Mouse (Mus musculus): Measurements from ENCODE around the gene Pmel. TPM values are rescaled to one million over a fixed set of nuclear protein-coding genes. Genes with fewer than 3 reads are reported as not detected.

The Pmel gene
- total and polyA plus RNA-seq, 3 experiments, result 5.3 to 9.4 (median 7.1) TPM

DNA sequence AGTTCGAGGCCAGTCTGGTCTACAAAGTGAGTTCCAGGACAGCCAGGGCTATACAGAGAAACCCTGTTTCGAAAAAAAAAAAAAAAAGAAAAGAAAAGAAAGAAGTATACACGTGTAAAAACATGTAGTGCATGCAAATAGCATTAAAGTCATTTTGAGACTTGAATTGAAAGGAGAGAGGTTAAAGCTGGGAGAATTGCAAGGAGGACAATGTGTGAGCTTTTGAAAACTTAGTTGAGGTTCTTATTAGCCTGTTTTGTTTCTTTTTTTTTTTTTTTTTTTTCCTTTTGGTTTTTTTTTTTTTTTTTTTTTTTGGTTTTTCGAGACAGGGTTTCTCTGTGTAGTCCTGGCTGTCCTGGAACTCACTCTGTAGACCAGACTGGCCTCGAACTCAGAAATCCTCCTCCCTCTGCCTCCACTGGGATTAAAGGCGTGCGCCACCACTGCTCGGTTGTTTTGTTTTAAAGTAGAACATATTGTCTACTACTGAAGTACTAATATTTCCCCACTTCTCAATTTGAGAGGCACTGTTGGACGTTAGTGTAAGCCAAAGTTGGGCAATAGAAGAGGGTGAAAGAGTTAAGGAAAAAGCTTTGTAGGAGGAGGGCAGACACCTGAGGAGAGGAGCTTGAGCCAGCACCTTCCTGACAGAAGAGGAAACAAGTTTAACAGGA is 43.1 kb downstream of the Pmel start:
- DNase-seq (ENCODE audit: extremely low read depth), result no peak
- H3K36me3 ChIP-seq (replicated peaks in 1 of 2; ENCODE audit: control insufficient read depth in 1 of 2, insufficient read depth in 1 of 2, low read length in 1 of 2), result peaks cover 0 to 15% of the 10 kb centered on the region in 2 experiments

DNA sequence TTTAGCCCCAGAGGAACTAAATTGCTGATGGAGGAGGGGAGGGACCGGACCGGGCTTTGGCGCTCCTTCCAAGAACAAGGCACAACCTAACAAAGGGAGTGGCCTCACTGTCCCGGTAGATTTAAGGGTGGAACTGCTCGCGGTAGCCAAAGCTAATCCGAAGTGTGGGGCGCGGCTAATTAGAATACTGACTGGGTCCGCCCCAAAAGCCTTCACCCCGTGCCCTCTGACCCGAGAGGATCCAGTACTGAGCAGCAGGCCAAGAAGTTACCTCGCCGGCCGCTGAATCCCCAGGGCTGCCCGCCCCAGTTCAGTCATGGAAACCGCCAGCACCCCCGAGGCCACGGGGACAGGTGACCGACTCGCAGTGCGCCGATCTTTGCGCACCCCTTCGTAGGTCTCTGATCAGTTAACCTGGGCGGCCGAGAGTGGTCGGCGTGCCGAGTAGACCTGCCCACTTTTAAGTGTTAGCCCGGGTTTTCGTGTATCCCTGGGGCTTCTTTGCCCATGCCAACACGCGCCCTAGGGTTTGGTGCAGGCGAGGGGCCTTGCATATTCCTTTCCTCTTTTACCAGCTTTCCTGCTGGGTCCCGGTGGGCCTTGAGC is 43.8 kb downstream of the Pmel start, which contains the start of gene Pym1:
Pym1 (plus strand) TSS at position 244 of the 606 bp plus-strand sequence.
- peak; percentile 55; the same call in 1 of the 2 replicates for TF ChIP-seq TBP (conservative IDR thresholded peaks at IDR 0.05; ENCODE audit: low read depth, low read length)
- 0 out of 2 replicates have a peak, but pooled peaks have one; percentile 7 for TF ChIP-seq MXI1 (IDR thresholded peaks at IDR 0.05; ENCODE audit: low read depth, low read length)
- TF ChIP-seq HCFC1 (IDR thresholded peaks at IDR 0.05; ENCODE audit: low read depth, low read length), result peak; percentile 50; the same call in 1 of the 2 replicates
- peak; percentile 40; the same call in 1 of the 2 replicates for TF ChIP-seq NELFE (IDR thresholded peaks at IDR 0.05; ENCODE audit: low read depth, low read length)
- 0 out of 2 replicates have a peak, but pooled peaks have one; percentile 28 for TF ChIP-seq POLR2AphosphoS2 (IDR thresholded peaks at IDR 0.05; ENCODE audit: low read depth, low read length)
- TF ChIP-seq USF2 (conservative IDR thresholded peaks at IDR 0.05; ENCODE audit: low read depth, low read length), result no peak
- 0 out of 2 replicates have a peak, but pooled peaks have one; percentile 19 for TF ChIP-seq ELF1 (IDR thresholded peaks at IDR 0.05; ENCODE audit: low read depth, low read length)
- TF ChIP-seq IRF4 (IDR thresholded peaks at IDR 0.05; ENCODE audit: low read depth, low read length), result 0 out of 2 replicates have a peak, but pooled peaks have one; percentile 11
- peak; percentile 72 for TF ChIP-seq POLR2A (IDR thresholded peaks at IDR 0.05; ENCODE audit: low read depth, low read length)
- peak; percentile 29; the same call in 1 of the 2 replicates for TF ChIP-seq UBTF (IDR thresholded peaks at IDR 0.05; ENCODE audit: low read depth, low read length)
- TF ChIP-seq ZKSCAN1 (IDR thresholded peaks at IDR 0.05; ENCODE audit: borderline replicate concordance, low read depth, low read length), result no peak
- peak; percentile 56; the same call in 1 of the 2 replicates for TF ChIP-seq TCF12 (IDR thresholded peaks at IDR 0.05; ENCODE audit: low read depth, low read length)
- TF ChIP-seq SIN3A (IDR thresholded peaks at IDR 0.05; ENCODE audit: low read length), result peak; percentile 15
- no peak for TF ChIP-seq CTCF (conservative IDR thresholded peaks at IDR 0.05 in 1 of 2, IDR thresholded peaks at IDR 0.05 in 1 of 2; ENCODE audit: low read depth in 2 of 2, low read length in 2 of 2)
- TF ChIP-seq MEF2A (IDR thresholded peaks at IDR 0.05; ENCODE audit: borderline replicate concordance, low read depth, low read length), result no peak
- H3K9ac ChIP-seq (ENCODE audit: insufficient read depth, low read depth), result peak within 1 kb of the TSS; percentile 86
- peaks cover 8 to 50% of the 10 kb centered on the region in 2 experiments for H3K4me1 ChIP-seq (ENCODE audit: control insufficient read depth in 1 of 2, insufficient read depth in 2 of 2)
- peaks cover 44% of the 10 kb centered on the region for H3K79me2 ChIP-seq (replicated peaks; ENCODE audit: control insufficient read depth, extremely low read depth, insufficient read depth, poor library complexity, severe bottlenecking)
- no peaks in the 10 kb centered on the region for H3K9me3 ChIP-seq (replicated peaks; ENCODE audit: low read length)
- peaks cover 3% of the 10 kb centered on the region for H3K27me3 ChIP-seq (replicated peaks)
- peak within 1 kb of the TSS; percentile 92 for H3K27ac ChIP-seq (ENCODE audit: insufficient read depth, low read depth)
- H3K4me3 ChIP-seq (replicated peaks in 1 of 3; ENCODE audit: low read depth in 2 of 3, low read length in 2 of 3, poor library complexity in 1 of 3), result peak within 1 kb of the TSS; percentile 79 to 96 (median 80)
- peak; percentile 89 for DNase-seq (ENCODE audit: extremely low read depth)
- in situ Hi-C loops (cut with MboI; ENCODE audit: low pct_ligation_motif_present, low pct_unique_long_range_greater_than_20kb, low sequenced_read_pairs), result no loop called here
- dilution Hi-C loops (cut with MboI; ENCODE audit: extremely low pct_ligation_motif_present, extremely low pct_unique_long_range_greater_than_20kb, low sequenced_read_pairs), result no loop called here
- peaks cover 0 to 22% of the 10 kb centered on the region in 2 experiments for H3K36me3 ChIP-seq (replicated peaks in 1 of 2; ENCODE audit: control insufficient read depth in 1 of 2, insufficient read depth in 1 of 2, low read length in 1 of 2)
- peak within 1 kb of the TSS; percentile 92 for H3K4me2 ChIP-seq (ENCODE audit: insufficient read depth, low read depth, poor library complexity, severe bottlenecking)

More for the DNA sequence above, 43.1 kb downstream of the Pmel start:
- Histone ChIP-seq H3K27ac (ENCODE audit: insufficient read depth, low read depth) (peak overlapping the region; percentile 92), H3K4me3 (replicated peaks in 1 of 3; ENCODE audit: low read depth in 2 of 3, low read length in 2 of 3, poor library complexity in 1 of 3) (peak overlapping the region; percentile 79 to 96 (median 80)), H3K9me3 (replicated peaks; ENCODE audit: low read length) (no peaks in the 10 kb centered on the region), H3K4me2 (ENCODE audit: insufficient read depth, low read depth, poor library complexity, severe bottlenecking) (peak overlapping the region; percentile 92), H3K4me1 (ENCODE audit: control insufficient read depth in 1 of 2, insufficient read depth in 2 of 2) (peaks cover 8 to 45% of the 10 kb centered on the region in 2 experiments), H3K79me2 (replicated peaks; ENCODE audit: control insufficient read depth, extremely low read depth, insufficient read depth, poor library complexity, severe bottlenecking) (peaks cover 40% of the 10 kb centered on the region), H3K27me3 (replicated peaks) (peaks cover 3% of the 10 kb centered on the region), H3K9ac (ENCODE audit: insufficient read depth, low read depth) (peak overlapping the region; percentile 86; the same call in 1 of the 2 replicates)
- 0 out of 2 replicates have a peak, but pooled peaks have one; percentile 3 for TF ChIP-seq IRF4 (IDR thresholded peaks at IDR 0.05; ENCODE audit: low read depth, low read length)
- TF ChIP-seq ZNF384 (IDR thresholded peaks at IDR 0.05; ENCODE audit: low read depth, low read length), result peak; percentile 83
- TF ChIP-seq ELF1 (IDR thresholded peaks at IDR 0.05; ENCODE audit: low read depth, low read length), result no peak
- TF ChIP-seq CHD1 (IDR thresholded peaks at IDR 0.05; ENCODE audit: low read depth, low read length), result peak; percentile 66; the same call in 1 of the 2 replicates
- TF ChIP-seq MXI1 (IDR thresholded peaks at IDR 0.05; ENCODE audit: low read depth, low read length), result peak; percentile 10; the same call in 1 of the 2 replicates
- dilution Hi-C loops (cut with MboI; ENCODE audit: extremely low pct_ligation_motif_present, extremely low pct_unique_long_range_greater_than_20kb, low sequenced_read_pairs) (no loop called here), in situ Hi-C loops (cut with MboI; ENCODE audit: low pct_ligation_motif_present, low pct_unique_long_range_greater_than_20kb, low sequenced_read_pairs) (no loop called here)
